Mouse (Mus musculus) heart, adult 2 months (tissue): ENCODE results near the gene Hnrnpab.

Experiments
- CTCF ChIP-seq: fragments of 200-600 bp; IDR thresholded peaks from 2 replicates; pipeline ENCODE4 v1.8.1; 2022; ENCODE audit warnings: antibody characterized with exemption, mild to moderate bottlenecking, moderate library complexity
- EP300 ChIP-seq: fragments of 200-500 bp; IDR thresholded peaks from 2 replicates; pipeline ENCODE4 v1.6.1; 2011; ENCODE audit warnings: low read depth, low read length, control low read depth; ENCODE audit not compliant: insufficient read depth
- POLR2A ChIP-seq: fragments of 200-500 bp; IDR thresholded peaks from 2 replicates; pipeline ENCODE4 v1.6.1; 2011; ENCODE audit warnings: mild to moderate bottlenecking, low read depth, low read length, control low read depth; ENCODE audit not compliant: insufficient read depth

GRCm38 (mm10) chr11:51593849-51594248 lies 12.8 kb downstream of the Hnrnpab start:
- TF ChIP-seq POLR2A = no peak
- TF ChIP-seq CTCF = no peak
- TF ChIP-seq EP300 = no peak
